Mouse (Mus musculus): ENCODE data around the gene Ptpn5. TPM values are rescaled to one million over a fixed set of nuclear protein-coding genes. Genes with fewer than 3 reads are reported as not detected.

The Ptpn5 gene
- not detected in 2 replicates for polyA plus RNA-seq (2012)

- TF ChIP-seq TAL1 (IDR thresholded peaks at IDR 0.05; ENCODE audit: low read length), result no peak
- no peak for TF ChIP-seq GATA1 (IDR thresholded peaks at IDR 0.05; ENCODE audit: low read length)
- no peaks in the 10 kb centered on the region for H3K9me3 ChIP-seq (ENCODE audit: control insufficient read depth, low read length)
- H3K27me3 ChIP-seq (ENCODE audit: control insufficient read depth), result peaks cover 41% of the 10 kb centered on the region
- no peaks in the 10 kb centered on the region for H3K4me1 ChIP-seq (ENCODE audit: control insufficient read depth)
- no peaks in the 10 kb centered on the region for H3K36me3 ChIP-seq (ENCODE audit: control insufficient read depth)
- H3K4me3 ChIP-seq (replicated peaks), result no peak within 1 kb of the TSS
These were observed at the start of gene Ptpn5 for GRCm38 (mm10) chr7:47133331-47133730. TSS of gene Ptpn5 (minus strand) at chr7:47133684.

- H3K36me3 ChIP-seq (ENCODE audit: control insufficient read depth), result no peaks in the 10 kb centered on the region
- TF ChIP-seq GATA1 (IDR thresholded peaks at IDR 0.05; ENCODE audit: low read length) (no peak), TAL1 (IDR thresholded peaks at IDR 0.05; ENCODE audit: low read length) (no peak)
- no peaks in the 10 kb centered on the region for H3K9me3 ChIP-seq (ENCODE audit: control insufficient read depth, low read length)
- no peaks in the 10 kb centered on the region for H3K27me3 ChIP-seq (ENCODE audit: control insufficient read depth)
- H3K4me3 ChIP-seq (replicated peaks), result no peak overlapping the region
- no peaks in the 10 kb centered on the region for H3K4me1 ChIP-seq (ENCODE audit: control insufficient read depth)
These were observed 37.3 kb upstream of the Ptpn5 start for GRCm38 (mm10) chr7:47170814-47171213.

- no peak for TF ChIP-seq GATA1 (IDR thresholded peaks at IDR 0.05; ENCODE audit: low read length)
- TF ChIP-seq TAL1 (IDR thresholded peaks at IDR 0.05; ENCODE audit: low read length), result no peak
- H3K4me1 ChIP-seq (ENCODE audit: control insufficient read depth), result no peaks in the 10 kb centered on the region
- no peaks in the 10 kb centered on the region for H3K9me3 ChIP-seq (ENCODE audit: control insufficient read depth, low read length)
- H3K36me3 ChIP-seq (ENCODE audit: control insufficient read depth), result no peaks in the 10 kb centered on the region
- no peaks in the 10 kb centered on the region for H3K27me3 ChIP-seq (ENCODE audit: control insufficient read depth)
- H3K4me3 ChIP-seq (replicated peaks), result no peak overlapping the region
These were observed 31.5 kb upstream of the Ptpn5 start for GRCm38 (mm10) chr7:47165028-47165427.

GRCm38 (mm10) chr7:47163203-47163602 is 29.7 kb upstream of the Ptpn5 start:
- Histone ChIP-seq H3K4me1 (ENCODE audit: control insufficient read depth) (no peaks in the 10 kb centered on the region), H3K9me3 (ENCODE audit: control insufficient read depth, low read length) (no peaks in the 10 kb centered on the region), H3K36me3 (ENCODE audit: control insufficient read depth) (no peaks in the 10 kb centered on the region), H3K4me3 (replicated peaks) (no peak overlapping the region), H3K27me3 (ENCODE audit: control insufficient read depth) (no peaks in the 10 kb centered on the region)
- no peak for TF ChIP-seq GATA1 (IDR thresholded peaks at IDR 0.05; ENCODE audit: low read length)
- no peak for TF ChIP-seq TAL1 (IDR thresholded peaks at IDR 0.05; ENCODE audit: low read length)

- Histone ChIP-seq H3K4me3 (replicated peaks) (no peak overlapping the region), H3K27me3 (ENCODE audit: control insufficient read depth) (no peaks in the 10 kb centered on the region), H3K4me1 (ENCODE audit: control insufficient read depth) (no peaks in the 10 kb centered on the region), H3K9me3 (ENCODE audit: control insufficient read depth, low read length) (no peaks in the 10 kb centered on the region), H3K36me3 (ENCODE audit: control insufficient read depth) (no peaks in the 10 kb centered on the region)
- TF ChIP-seq GATA1 (IDR thresholded peaks at IDR 0.05; ENCODE audit: low read length), result no peak
- TF ChIP-seq TAL1 (IDR thresholded peaks at IDR 0.05; ENCODE audit: low read length), result no peak
These were observed 25.0 kb upstream of the Ptpn5 start for GRCm38 (mm10) chr7:47158451-47158850.

GRCm38 (mm10) chr7:47157743-47158142 is 24.3 kb upstream of the Ptpn5 start:
- Histone ChIP-seq H3K36me3 (ENCODE audit: control insufficient read depth) (no peaks in the 10 kb centered on the region), H3K9me3 (ENCODE audit: control insufficient read depth, low read length) (no peaks in the 10 kb centered on the region), H3K27me3 (ENCODE audit: control insufficient read depth) (no peaks in the 10 kb centered on the region), H3K4me3 (replicated peaks) (no peak overlapping the region), H3K4me1 (ENCODE audit: control insufficient read depth) (no peaks in the 10 kb centered on the region)
- TF ChIP-seq GATA1 (IDR thresholded peaks at IDR 0.05; ENCODE audit: low read length) (no peak), TAL1 (IDR thresholded peaks at IDR 0.05; ENCODE audit: low read length) (no peak)

GRCm38 (mm10) chr7:47155849-47156248 is 22.4 kb upstream of the Ptpn5 start:
- H3K4me1 ChIP-seq (ENCODE audit: control insufficient read depth), result no peaks in the 10 kb centered on the region
- H3K9me3 ChIP-seq (ENCODE audit: control insufficient read depth, low read length), result no peaks in the 10 kb centered on the region
- TF ChIP-seq TAL1 (IDR thresholded peaks at IDR 0.05; ENCODE audit: low read length) (no peak), GATA1 (IDR thresholded peaks at IDR 0.05; ENCODE audit: low read length) (no peak)
- no peaks in the 10 kb centered on the region for H3K27me3 ChIP-seq (ENCODE audit: control insufficient read depth)
- H3K4me3 ChIP-seq (replicated peaks), result no peak overlapping the region
- no peaks in the 10 kb centered on the region for H3K36me3 ChIP-seq (ENCODE audit: control insufficient read depth)

- Histone ChIP-seq H3K9me3 (ENCODE audit: control insufficient read depth, low read length) (no peaks in the 10 kb centered on the region), H3K27me3 (ENCODE audit: control insufficient read depth) (no peaks in the 10 kb centered on the region), H3K36me3 (ENCODE audit: control insufficient read depth) (no peaks in the 10 kb centered on the region), H3K4me1 (ENCODE audit: control insufficient read depth) (no peaks in the 10 kb centered on the region), H3K4me3 (replicated peaks) (no peak overlapping the region)
- TF ChIP-seq TAL1 (IDR thresholded peaks at IDR 0.05; ENCODE audit: low read length) (no peak), GATA1 (IDR thresholded peaks at IDR 0.05; ENCODE audit: low read length) (no peak)
These were observed 21.9 kb upstream of the Ptpn5 start for GRCm38 (mm10) chr7:47155396-47155795.

GRCm38 (mm10) chr7:47150420-47151061 is 17.1 kb upstream of the Ptpn5 start:
- no peaks in the 10 kb centered on the region for H3K36me3 ChIP-seq (ENCODE audit: control insufficient read depth)
- no peak overlapping the region for H3K4me3 ChIP-seq (replicated peaks)
- no peaks in the 10 kb centered on the region for H3K4me1 ChIP-seq (ENCODE audit: control insufficient read depth)
- TF ChIP-seq GATA1 (IDR thresholded peaks at IDR 0.05; ENCODE audit: low read length) (no peak), TAL1 (IDR thresholded peaks at IDR 0.05; ENCODE audit: low read length) (no peak)
- H3K9me3 ChIP-seq (ENCODE audit: control insufficient read depth, low read length), result no peaks in the 10 kb centered on the region
- H3K27me3 ChIP-seq (ENCODE audit: control insufficient read depth), result no peaks in the 10 kb centered on the region

- H3K4me3 ChIP-seq (replicated peaks), result no peak overlapping the region
- H3K36me3 ChIP-seq (ENCODE audit: control insufficient read depth), result no peaks in the 10 kb centered on the region
- no peaks in the 10 kb centered on the region for H3K27me3 ChIP-seq (ENCODE audit: control insufficient read depth)
- H3K4me1 ChIP-seq (ENCODE audit: control insufficient read depth), result no peaks in the 10 kb centered on the region
- no peaks in the 10 kb centered on the region for H3K9me3 ChIP-seq (ENCODE audit: control insufficient read depth, low read length)
- TF ChIP-seq TAL1 (IDR thresholded peaks at IDR 0.05; ENCODE audit: low read length) (no peak), GATA1 (IDR thresholded peaks at IDR 0.05; ENCODE audit: low read length) (no peak)
These were observed 14.8 kb upstream of the Ptpn5 start for GRCm38 (mm10) chr7:47148298-47148697.

Data from erythroblast, embryonic 14.5 days (primary cell).